1 mouse cellular context compared by ENCODE assay signal in the genomic region with DNA sequence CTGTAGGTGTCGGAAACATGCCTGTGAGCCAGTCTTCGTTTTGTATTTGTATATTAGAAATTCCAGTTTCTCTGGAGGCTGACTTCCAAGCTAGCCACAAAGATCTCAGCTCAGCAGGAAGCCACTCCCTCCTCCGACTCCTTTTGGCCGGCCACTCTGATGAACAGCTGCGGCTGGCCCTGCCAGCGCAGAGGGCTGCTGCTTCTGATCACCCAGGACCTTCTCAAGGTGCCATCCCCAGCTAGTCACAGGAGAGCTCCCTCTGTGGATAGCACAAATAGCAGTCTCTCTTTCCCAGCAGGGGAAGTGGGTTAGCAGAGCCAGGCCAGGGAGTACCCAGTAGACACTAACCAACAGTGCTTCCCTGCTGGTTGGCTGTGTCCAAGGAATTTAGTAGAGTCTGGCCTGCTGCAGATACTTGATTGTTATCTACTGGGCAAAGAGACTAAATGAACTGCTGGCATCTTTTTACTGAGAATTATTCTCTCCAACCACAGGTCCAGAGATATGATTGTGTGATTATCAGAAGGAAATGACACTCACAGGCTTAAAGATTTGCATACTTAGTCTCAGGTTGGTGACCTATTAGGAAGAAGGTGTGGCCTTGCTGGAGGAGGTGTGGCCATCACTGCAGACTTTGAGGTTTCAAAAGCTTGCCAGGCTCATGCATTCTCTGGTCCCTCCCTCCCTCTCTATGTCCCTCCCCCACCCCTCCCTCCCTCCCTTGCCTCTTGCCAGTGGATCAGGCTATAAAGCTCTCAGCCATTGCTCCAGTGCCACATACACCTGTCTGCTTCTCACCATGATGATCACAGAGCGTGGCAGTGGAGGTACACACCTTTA.
TF ChIP-seq lines count a peak whose summit lies in the region.

No protein-coding gene starts in this region.

TF ChIP-seq in MEL, 35 proteins besides CTCF, POLR2A, EP300 and RAD21 (continued from another document):
- TF ChIP-seq MAFK (IDR thresholded peaks at IDR 0.05; ENCODE audit: borderline replicate concordance, low read depth, low read length) (no peak), ELF1 (IDR thresholded peaks at IDR 0.05; ENCODE audit: low read depth, low read length) (peak; percentile 36; the same call in 1 of the 2 replicates), HCFC1 (IDR thresholded peaks at IDR 0.05; ENCODE audit: low read depth, low read length) (0 out of 2 replicates have a peak, but pooled peaks have one; percentile 37), RCOR1 (IDR thresholded peaks at IDR 0.05; ENCODE audit: low read depth, low read length) (peak; percentile 41; the same call in 1 of the 2 replicates), JUND (IDR thresholded peaks at IDR 0.05; ENCODE audit: low read depth, low read length) (no peak), NRF1 (IDR thresholded peaks at IDR 0.05; ENCODE audit: insufficient read depth, low read depth, low read length, poor library complexity, severe bottlenecking) (no peak), CHD2 (IDR thresholded peaks at IDR 0.05; ENCODE audit: low read length) (no peak), SMC3 (IDR thresholded peaks at IDR 0.05; ENCODE audit: low read depth, low read length) (peak; percentile 23; the same call in 1 of the 2 replicates), ETS1 (IDR thresholded peaks at IDR 0.05; ENCODE audit: low read depth, low read length) (peak; percentile 59)
